Mouse (Mus musculus) forebrain, postnatal 0 days (tissue): ENCODE measurements around the gene Dclk2. TPM values are rescaled to one million over a fixed set of nuclear protein-coding genes. Genes with fewer than 3 reads are reported as not detected.

Experiments used
- ATAC-seq: fragments of 200-750 bp; cut with Nextera tagmentation; 2 replicates; pipeline ENCODE4 v1.8.0; 2017; ENCODE audit warnings: mild to moderate bottlenecking, moderate library complexity
- DNase-seq: peaks from one replicate; pipeline ENCODE4 v3.0.0-alpha.2; 2015
- H3K27ac ChIP-seq: fragments of 300-500 bp; sonication (generic); 2 replicates; pipeline ENCODE4 v1.5.1; 2014; ENCODE audit warnings: low read depth, mild to moderate bottlenecking, antibody characterized with exemption, low read length, moderate library complexity, mixed read lengths
- H3K27me3 ChIP-seq: fragments of 300-500 bp; sonication (generic); 2 replicates; pipeline ENCODE4 v1.6.1; 2014; ENCODE audit warnings: mild to moderate bottlenecking, low read length, mixed read lengths; ENCODE audit not compliant: insufficient read depth
- H3K36me3 ChIP-seq: fragments of 300-500 bp; sonication (generic); 2 replicates; pipeline ENCODE4 v1.6.1; 2014; ENCODE audit warnings: mild to moderate bottlenecking, moderate library complexity; ENCODE audit not compliant: insufficient read depth
- H3K4me1 ChIP-seq: fragments of 300-500 bp; sonication (generic); 2 replicates; pipeline ENCODE4 v1.6.1; 2014; ENCODE audit warnings: antibody characterized with exemption; ENCODE audit not compliant: insufficient read depth
- H3K4me2 ChIP-seq: fragments of 300-500 bp; sonication (generic); 2 replicates; pipeline ENCODE4 v1.6.1; 2014; ENCODE audit warnings: low read depth, mild to moderate bottlenecking, moderate library complexity
- H3K4me3 ChIP-seq: fragments of 300-500 bp; sonication (generic); 2 replicates; pipeline ENCODE4 v1.5.1; 2014; ENCODE audit warnings: low read depth, low read length, mixed read lengths
- H3K9ac ChIP-seq: fragments of 300-500 bp; sonication (generic); 2 replicates; pipeline ENCODE4 v1.6.1; 2014; ENCODE audit warnings: mild to moderate bottlenecking
- H3K9me3 ChIP-seq: fragments of 300-500 bp; sonication (generic); 2 replicates; pipeline ENCODE4 v1.6.1; 2016; ENCODE audit warnings: low read length
- CTCF ChIP-seq: sonication (generic); IDR thresholded peaks from 2 replicates; pipeline ENCODE4 v1.5.1; 2016; ENCODE audit warnings: antibody characterized with exemption, control low read depth, low read depth
- WGBS: fragments of 180-500 bp; shearing (Covaris S2); extraction: QIAGEN DNeasy Blood & Tissue Kit; methylation state at CpG from one replicate; pipeline ENCODE4 v1.1.7; 2014; 5-methylcytosine and 5-hydroxymethylcytosine counted together
- polyA plus RNA-seq: library from polyadenylated mRNA; unstranded; fragments of >200 nt; fragmentation: Nextera tagmentation; extraction: Ambion mirVana; gene quantifications from 2 replicates; pipeline ENCODE4 v1.2.1, GENCODE M21; 2015
- total RNA-seq: library from RNA; depleted of rRNA; stranded (reverse); fragments of >200 nt; gene quantifications from 2 replicates; pipeline ENCODE4 v1.2.3, GENCODE M21; 2014

Dclk2 gene
- total and polyA plus RNA-seq, 2 experiments from 2014 or later: 72.4 to 166 TPM

- WGBS: 1% methylated on average over 61 of the region's 61 CpGs
- no peaks in the 10 kb centered on the region for H3K27me3 ChIP-seq
- no peak for TF ChIP-seq CTCF
- ATAC-seq (peak; percentile 42), DNase-seq (peak; percentile 64)
- peaks cover 25% of the 10 kb centered on the region for H3K4me1 ChIP-seq
- peak overlapping the region; percentile 90 for H3K4me3 ChIP-seq
- no peaks in the 10 kb centered on the region for H3K9me3 ChIP-seq
- peak overlapping the region; percentile 67 for H3K4me2 ChIP-seq
- H3K27ac ChIP-seq: peak overlapping the region; percentile 96
- H3K9ac ChIP-seq: peak overlapping the region; percentile 97
- no peaks in the 10 kb centered on the region for H3K36me3 ChIP-seq
Observed at GRCm38 (mm10) chr3:86919641-86920342, 860 bp downstream of the Dclk2 start.

GRCm38 (mm10) chr3:86917048-86917447 lies 3.6 kb downstream of the Dclk2 start:
- WGBS: 91% methylated on average over 5 of the region's 5 CpGs
- H3K9ac ChIP-seq: no peak overlapping the region
- no peaks in the 10 kb centered on the region for H3K36me3 ChIP-seq
- ATAC-seq: no peak
- H3K4me3 ChIP-seq: 0 out of 2 replicates have a peak overlapping the region, but pooled peaks have one; percentile 2
- no peak overlapping the region for H3K27ac ChIP-seq
- H3K4me1 ChIP-seq: peaks cover 25% of the 10 kb centered on the region
- DNase-seq: no peak
- no peak for TF ChIP-seq CTCF
- peak overlapping the region; percentile 67 for H3K4me2 ChIP-seq
- H3K9me3 ChIP-seq: no peaks in the 10 kb centered on the region
- H3K27me3 ChIP-seq: no peaks in the 10 kb centered on the region

DNA sequence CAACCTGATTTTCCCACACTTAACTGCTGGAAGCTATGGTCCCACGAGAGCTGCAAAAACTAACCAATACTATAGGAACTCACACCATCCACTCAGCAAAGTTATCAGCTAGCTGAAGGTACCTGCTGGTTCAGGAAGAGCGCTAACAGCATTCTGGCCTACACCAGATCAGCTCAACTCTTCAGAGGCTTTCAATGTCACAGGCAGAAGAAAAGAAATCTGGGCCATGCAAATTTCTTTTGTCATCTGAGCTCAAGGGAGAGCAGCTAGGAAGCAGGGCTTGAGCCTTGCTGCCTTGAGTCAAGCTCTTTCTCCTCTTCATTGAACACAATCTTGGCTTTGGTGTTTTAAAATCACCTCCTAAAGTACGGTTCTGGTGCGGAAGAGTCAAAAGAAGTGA lies 4.0 kb downstream of the Dclk2 start:
- 0 out of 2 replicates have a peak overlapping the region, but pooled peaks have one; percentile 1 for H3K4me3 ChIP-seq
- no peak overlapping the region for H3K9ac ChIP-seq
- H3K36me3 ChIP-seq: no peaks in the 10 kb centered on the region
- WGBS: 92% methylated on average over 4 of the region's 4 CpGs
- peak overlapping the region; percentile 67 for H3K4me2 ChIP-seq
- H3K4me1 ChIP-seq: peaks cover 25% of the 10 kb centered on the region
- H3K27ac ChIP-seq: no peak overlapping the region
- no peaks in the 10 kb centered on the region for H3K27me3 ChIP-seq
- H3K9me3 ChIP-seq: no peaks in the 10 kb centered on the region
- ATAC-seq: no peak
- TF ChIP-seq CTCF: no peak
- DNase-seq: no peak

- 69% methylated on average over 13 of the region's 13 CpGs for WGBS
- H3K4me2 ChIP-seq: peak overlapping the region; percentile 13; the same call in 1 of the 2 replicates
- H3K27ac ChIP-seq: no peak overlapping the region
- no peaks in the 10 kb centered on the region for H3K9me3 ChIP-seq
- DNase-seq: no peak
- no peaks in the 10 kb centered on the region for H3K27me3 ChIP-seq
- no peak for ATAC-seq
- H3K4me1 ChIP-seq: peaks cover 25% of the 10 kb centered on the region
- H3K4me3 ChIP-seq: no peak overlapping the region
- H3K36me3 ChIP-seq: no peaks in the 10 kb centered on the region
- no peak overlapping the region for H3K9ac ChIP-seq
- TF ChIP-seq CTCF: peak; percentile 5; the same call in 1 of the 2 replicates
Observed at GRCm38 (mm10) chr3:86915291-86915690, 5.4 kb downstream of the Dclk2 start.

GRCm38 (mm10) chr3:86914316-86914715 lies 6.3 kb downstream of the Dclk2 start:
- 54% methylated on average over 3 of the region's 3 CpGs for WGBS
- no peak overlapping the region for H3K4me3 ChIP-seq
- no peak for TF ChIP-seq CTCF
- H3K4me2 ChIP-seq: no peak overlapping the region
- no peaks in the 10 kb centered on the region for H3K9me3 ChIP-seq
- ATAC-seq (no peak), DNase-seq (no peak)
- H3K4me1 ChIP-seq: peaks cover 25% of the 10 kb centered on the region
- H3K36me3 ChIP-seq: no peaks in the 10 kb centered on the region
- no peak overlapping the region for H3K9ac ChIP-seq
- H3K27me3 ChIP-seq: no peaks in the 10 kb centered on the region
- H3K27ac ChIP-seq: no peak overlapping the region

- H3K4me3 ChIP-seq: no peak overlapping the region
- 85% methylated on average over 5 of the region's 5 CpGs for WGBS
- H3K4me1 ChIP-seq: peaks cover 7% of the 10 kb centered on the region; the same call in 1 of the 2 replicates
- 0 out of 2 replicates have a peak, but pooled peaks cover 8% of the 10 kb centered on the region for H3K36me3 ChIP-seq
- TF ChIP-seq CTCF: no peak
- no peak overlapping the region for H3K4me2 ChIP-seq
- DNase-seq (no peak), ATAC-seq (no peak)
- no peaks in the 10 kb centered on the region for H3K27me3 ChIP-seq
- no peak overlapping the region for H3K9ac ChIP-seq
- H3K27ac ChIP-seq: no peak overlapping the region
- no peaks in the 10 kb centered on the region for H3K9me3 ChIP-seq
Observed at GRCm38 (mm10) chr3:86898366-86898765, 22.3 kb downstream of the Dclk2 start.

- Histone ChIP-seq H3K27ac (peak overlapping the region; percentile 67), H3K4me3 (no peak overlapping the region), H3K4me2 (no peak overlapping the region), H3K9ac (no peak overlapping the region), H3K9me3 (no peaks in the 10 kb centered on the region), H3K27me3 (no peaks in the 10 kb centered on the region), H3K4me1 (peaks cover 7% of the 10 kb centered on the region; the same call in 1 of the 2 replicates), H3K36me3 (0 out of 2 replicates have a peak, but pooled peaks cover 4% of the 10 kb centered on the region)
- DNase-seq: peak; percentile 47
- no peak for TF ChIP-seq CTCF
- 30% methylated on average over 8 of the region's 8 CpGs for WGBS
- ATAC-seq: peak; percentile 42; the same call in 1 of the 2 replicates
Observed at GRCm38 (mm10) chr3:86897551-86897950, 23.1 kb downstream of the Dclk2 start.
